Comparison of ENCODE assay signal across 8 mouse cellular contexts in genomic region chr8:84977435-84978247, GRCm38 (mm10). TPM values are rescaled to one million over a fixed set of nuclear protein-coding genes. Genes with fewer than 3 reads are reported as not detected.
DNase-seq lines count a peak whose midpoint lies in the region; ATAC-seq lines count a peak whose summit lies in the region.

No protein-coding gene starts in this region.

- peaks cover 76% of the 10 kb centered on the region for H3K4me1 ChIP-seq in limb, embryonic 10.5 days
- H3K4me1 ChIP-seq in midbrain, embryonic 10.5 days = peaks cover 62% of the 10 kb centered on the region

- intact Hi-C loops in gastrocnemius, postnatal 14 days (cut with DNase I; ENCODE audit: low total_unique reads) = no loop called here

- ATAC-seq in inflammation-experienced regulatory T-cells, adult 6 months = peak; percentile 3

- WGBS in limb, embryonic 10.5 days = under 1% methylated on average over 70 of the region's 70 CpGs
- WGBS in midbrain, embryonic 10.5 days = 1% methylated on average over 70 of the region's 70 CpGs

- peaks cover 33% of the 10 kb centered on the region for H3K27me3 ChIP-seq in limb, embryonic 10.5 days (ENCODE audit: low read depth, poor library complexity, severe bottlenecking)
- peaks cover 61% of the 10 kb centered on the region for H3K27me3 ChIP-seq in midbrain, embryonic 10.5 days (ENCODE audit: low read depth, poor library complexity, severe bottlenecking)

- H3K4me3 ChIP-seq in limb, embryonic 10.5 days = peak overlapping the region; percentile 63
- H3K4me3 ChIP-seq in midbrain, embryonic 10.5 days = peak overlapping the region; percentile 64

- peaks cover 25% of the 10 kb centered on the region for H3K36me3 ChIP-seq in limb, embryonic 10.5 days
- peaks cover 27% of the 10 kb centered on the region for H3K36me3 ChIP-seq in midbrain, embryonic 10.5 days

- H3K9me3 ChIP-seq in limb, embryonic 10.5 days (replicated peaks) = no peaks in the 10 kb centered on the region
- H3K9me3 ChIP-seq in midbrain, embryonic 10.5 days (replicated peaks) = no peaks in the 10 kb centered on the region

- DNase-seq in cerebellum, adult 11 months = peak; percentile 55
- no peak for DNase-seq in cerebellum, adult 8-10 months
- peak; percentile 72 for DNase-seq in cerebellum, adult 9-10 months
- DNase-seq in gastrocnemius, postnatal 14 days = peak; percentile 66
- peak; percentile 75 for DNase-seq in limb, embryonic 10.5 days (ENCODE audit: low spot score)
- peak; percentile 70 for DNase-seq in midbrain, embryonic 10.5 days (ENCODE audit: low spot score)
- peak; percentile 62 to 66 for DNase-seq in spleen, postnatal 14 days (ENCODE audit: low spot score in 2 of 2)

- H3K27ac ChIP-seq in limb, embryonic 10.5 days = peak overlapping the region; percentile 85
- H3K27ac ChIP-seq in midbrain, embryonic 10.5 days (replicated peaks) = peak overlapping the region; percentile 76

RNA-seq across cellular contexts. Expression of gene Junb, which starts 0.9 kb away (rescaled TPM):
- total RNA-seq in gastrocnemius, postnatal 14 days (2021) = 1 to 10 TPM; 6.2 to 6.3 TPM
- polyA plus RNA-seq in inflammation-experienced regulatory T-cells, adult 6 months (2017; shearing (Covaris generic)) = 10 to 100 TPM; 28.1 to 33.6 (median 33.1) TPM
- 9.9 and 14.4 TPM in 2 replicates for polyA plus RNA-seq in limb, embryonic 10.5 days (2016; fragmentation: Nextera tagmentation; extraction: Ambion mirVana)
- 5.0 and 5.4 TPM in 2 replicates for polyA plus RNA-seq in midbrain, embryonic 10.5 days (2016; fragmentation: Nextera tagmentation; extraction: Ambion mirVana)

RNA-seq across cellular contexts. Expression of gene Rnaseh2a, which starts 8.1 kb away (rescaled TPM):
- 10 to 100 TPM; 22.6 to 28.4 TPM for total RNA-seq in gastrocnemius, postnatal 14 days (2021)
- 10 to 100 TPM; 57.0 to 88.9 (median 72.8) TPM for polyA plus RNA-seq in inflammation-experienced regulatory T-cells, adult 6 months (2017; shearing (Covaris generic))
- polyA plus RNA-seq in limb, embryonic 10.5 days (2016; fragmentation: Nextera tagmentation; extraction: Ambion mirVana) = 156 and 168 TPM in 2 replicates
- polyA plus RNA-seq in midbrain, embryonic 10.5 days (2016; fragmentation: Nextera tagmentation; extraction: Ambion mirVana) = 136 and 158 TPM in 2 replicates

RNA-seq across cellular contexts. Expression of gene Prdx2, which starts 8.3 kb away (rescaled TPM):
- total RNA-seq in gastrocnemius, postnatal 14 days (2021) = 100 to 1,000 TPM; 224 to 248 TPM
- 100 to 1,000 TPM; 232 to 340 (median 290) TPM for polyA plus RNA-seq in inflammation-experienced regulatory T-cells, adult 6 months (2017; shearing (Covaris generic))
- 1,175 and 1,260 TPM in 2 replicates for polyA plus RNA-seq in limb, embryonic 10.5 days (2016; fragmentation: Nextera tagmentation; extraction: Ambion mirVana)
- polyA plus RNA-seq in midbrain, embryonic 10.5 days (2016; fragmentation: Nextera tagmentation; extraction: Ambion mirVana) = 1,203 and 1,278 TPM in 2 replicates

RNA-seq across cellular contexts. Expression of gene Gm49661, which starts 8.4 kb away (rescaled TPM):
- not detected for total RNA-seq in gastrocnemius, postnatal 14 days (2021)
- polyA plus RNA-seq in inflammation-experienced regulatory T-cells, adult 6 months (2017; shearing (Covaris generic)) = not detected
- polyA plus RNA-seq in limb, embryonic 10.5 days (2016; fragmentation: Nextera tagmentation; extraction: Ambion mirVana) = not detected in 2 replicates
- polyA plus RNA-seq in midbrain, embryonic 10.5 days (2016; fragmentation: Nextera tagmentation; extraction: Ambion mirVana) = not detected in 2 replicates

RNA-seq across cellular contexts. Expression of gene Hook2, which starts 12.8 kb away (rescaled TPM):
- 1 to 10 TPM; 1.4 to 1.5 TPM for total RNA-seq in gastrocnemius, postnatal 14 days (2021)
- polyA plus RNA-seq in inflammation-experienced regulatory T-cells, adult 6 months (2017; shearing (Covaris generic)) = 1 to 10 TPM; 2.2 to 4.9 (median 4.6) TPM
- polyA plus RNA-seq in limb, embryonic 10.5 days (2016; fragmentation: Nextera tagmentation; extraction: Ambion mirVana) = 16.0 and 19.1 TPM in 2 replicates
- 18.2 and 18.4 TPM in 2 replicates for polyA plus RNA-seq in midbrain, embryonic 10.5 days (2016; fragmentation: Nextera tagmentation; extraction: Ambion mirVana)
